Mouse (Mus musculus) cerebellum, adult 9-11 months (tissue): ENCODE results near the gene Rabl6.
"Not testable (repeated sequence)": the region's sequence is repeated elsewhere in the genome, so short reads cannot be mapped to it uniquely, and the experiment has no call there.

ENCODE experiments used
- DNase-seq: peaks from one replicate; pipeline ENCODE4 v3.0.0; 2022

Rabl6 gene

DNA sequence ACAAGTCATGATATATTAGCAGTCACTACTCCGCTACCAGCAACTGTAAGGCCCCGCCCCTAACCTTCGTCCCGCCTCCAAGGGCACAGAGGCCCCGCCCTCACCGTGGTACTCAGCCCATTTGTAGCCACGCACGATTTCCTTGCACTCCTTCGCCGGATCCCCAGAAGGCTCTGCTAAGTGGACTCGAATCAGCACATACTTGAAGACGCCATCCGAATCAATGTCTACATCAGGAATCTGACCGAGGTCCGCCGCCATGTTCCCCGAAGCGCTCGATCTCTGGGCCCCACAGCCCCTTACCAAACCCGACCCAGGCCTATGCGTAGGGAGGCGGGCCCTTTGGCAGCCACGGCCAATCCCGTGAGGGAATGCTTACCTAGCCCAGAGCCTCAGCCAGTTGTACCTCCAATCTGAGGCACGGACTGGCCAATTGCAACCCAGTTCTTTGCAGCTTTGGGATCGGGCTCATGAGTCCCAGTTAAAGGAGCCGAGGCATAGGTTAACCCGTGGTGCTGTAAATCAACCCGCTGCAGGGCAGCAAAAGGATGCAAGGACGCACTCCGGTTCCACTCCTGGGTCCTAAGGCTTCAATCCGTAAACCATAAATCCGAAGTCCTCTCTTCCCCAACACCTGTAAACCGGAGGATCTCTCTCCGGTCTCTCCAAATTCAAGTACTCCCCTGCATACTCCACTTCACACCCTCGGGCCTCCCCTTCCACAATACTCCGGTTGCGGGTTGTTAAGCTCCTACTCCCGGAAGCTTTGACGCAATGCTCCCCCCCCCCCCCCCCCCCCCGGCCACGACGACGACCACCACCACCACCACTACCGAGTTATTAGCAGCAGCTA is 33.5 kb downstream of the Rabl6 start, which contains the start of the genes Mamdc4 and Phpt1:
TSS of gene Mamdc4 (minus strand) at position 267 of the 853 bp plus-strand sequence.
TSS of gene Phpt1 (minus strand) at position 646 of the 853 bp plus-strand sequence.
- peak; percentile 97 for DNase-seq

- DNase-seq: no peak
Measured at GRCm38 (mm10) chr2:25574136-25574535, 34.2 kb downstream of the Rabl6 start.

DNA sequence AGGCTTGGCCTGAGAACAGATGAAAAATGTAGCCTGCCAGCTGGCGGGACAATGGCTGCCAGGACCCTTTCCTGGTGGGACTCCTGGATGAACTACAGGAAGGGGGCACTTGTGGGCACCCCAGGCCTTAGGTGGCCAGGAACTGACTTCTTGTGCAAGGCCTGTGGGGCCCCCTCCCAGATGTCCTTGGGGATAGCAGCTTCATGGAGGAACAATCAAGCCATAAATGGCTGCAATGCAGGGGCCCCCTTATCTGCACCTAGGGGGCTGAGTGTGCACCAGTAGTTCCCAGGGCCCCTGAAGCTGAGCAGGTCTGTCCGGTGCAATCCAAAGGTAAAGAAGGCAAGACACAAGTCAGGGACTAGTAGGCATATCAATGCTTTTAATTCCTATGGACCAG is 35.3 kb downstream of the Rabl6 start:
- DNase-seq: peak; percentile 58

DNA sequence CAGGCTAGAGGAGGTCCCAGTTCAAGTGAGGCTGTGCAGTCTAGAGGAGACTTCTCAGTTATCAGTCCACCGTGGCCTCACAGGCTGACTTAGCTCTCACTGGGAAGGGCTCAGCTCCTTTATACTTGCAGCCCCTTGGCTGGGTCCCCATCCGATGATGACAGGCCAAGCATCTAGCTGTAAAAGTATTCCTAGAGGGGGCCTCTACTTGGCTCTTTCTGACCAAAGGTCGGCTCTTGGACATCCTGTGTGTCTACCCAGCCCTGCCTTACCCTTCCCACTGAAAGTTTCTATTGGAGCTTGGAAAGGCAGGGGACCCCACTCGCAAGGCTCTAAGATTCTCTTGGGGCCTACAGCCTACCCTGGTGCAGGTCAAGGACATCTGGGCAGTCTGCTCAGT is 37.1 kb downstream of the Rabl6 start:
- DNase-seq: peak; percentile 35

DNA sequence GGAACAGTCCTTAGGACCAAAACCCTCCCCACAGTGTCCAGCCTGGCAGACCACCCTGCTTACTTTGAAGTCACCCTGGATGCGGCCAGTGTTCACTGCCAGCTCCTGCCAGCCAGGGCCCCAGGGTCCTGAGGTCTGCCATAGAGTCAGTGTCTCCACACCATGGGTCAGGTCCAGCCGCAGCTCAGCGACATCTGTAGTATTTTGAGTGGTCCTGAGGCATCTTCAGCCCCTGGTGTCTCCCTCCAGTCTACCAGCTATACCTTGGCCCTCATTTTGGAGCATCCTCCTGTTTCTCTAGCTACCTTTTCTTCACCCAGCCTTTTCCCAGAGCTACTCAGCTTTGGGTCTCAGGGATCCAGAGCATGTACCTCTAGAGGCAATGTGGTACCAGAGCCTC is 39.0 kb downstream of the Rabl6 start:
- DNase-seq: peak; percentile 38

DNA sequence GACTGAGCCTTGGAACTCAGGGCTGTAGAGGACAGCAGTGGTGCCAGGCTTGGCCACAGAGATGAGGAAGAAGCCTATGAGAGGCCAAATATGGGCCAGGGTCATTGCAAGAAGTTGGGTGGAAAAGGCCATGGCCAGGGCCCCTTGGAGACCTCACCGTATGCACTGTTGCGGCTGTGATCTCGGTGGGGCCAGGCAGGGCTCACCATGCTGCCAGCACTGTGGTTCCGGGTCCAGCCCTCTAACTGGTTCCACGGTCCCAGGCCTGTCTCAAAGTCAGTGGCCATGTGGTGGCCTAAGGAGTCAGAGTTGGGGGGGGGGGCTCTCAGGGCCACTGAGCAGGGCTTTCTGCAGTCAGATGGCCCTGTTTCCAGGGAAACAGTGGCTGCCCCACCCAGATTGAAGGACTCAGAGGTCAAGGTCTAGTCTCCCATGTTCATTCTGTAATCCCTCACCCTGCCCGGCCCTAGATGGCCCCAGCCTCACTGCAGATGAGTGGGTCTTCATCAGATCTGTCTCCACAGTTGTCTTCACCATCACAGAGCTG is 39.8 kb downstream of the Rabl6 start:
- peak; percentile 32 for DNase-seq

DNA sequence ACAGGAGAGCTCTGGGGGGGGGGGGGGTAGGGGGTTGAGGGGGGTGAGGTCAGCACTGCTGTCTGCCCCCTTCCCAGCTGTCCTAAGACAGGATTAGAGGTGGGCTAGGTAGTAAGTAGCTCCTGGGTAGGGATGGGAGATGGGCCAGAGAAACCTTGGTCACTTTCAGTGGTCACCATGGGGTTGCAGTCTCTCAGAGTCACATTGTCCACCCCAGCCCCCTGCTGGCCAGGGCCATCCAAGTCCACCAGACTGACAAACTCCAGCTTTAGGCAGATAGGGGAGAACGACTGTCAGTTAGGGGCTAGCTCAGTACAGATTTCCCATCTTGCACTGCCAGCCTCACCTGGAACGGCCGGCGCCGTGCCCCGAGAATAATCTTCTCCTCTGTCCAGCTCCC is 41.8 kb downstream of the Rabl6 start:
- no peak for DNase-seq

- peak; percentile 51 for DNase-seq
Measured at GRCm38 (mm10) chr2:25565741-25566140, 42.6 kb downstream of the Rabl6 start.

- peak; percentile 88 for DNase-seq
Measured at GRCm38 (mm10) chr2:25561946-25562345, 46.4 kb downstream of the Rabl6 start.

- peak; percentile 34 for DNase-seq
Measured at GRCm38 (mm10) chr2:25560551-25560950, 47.8 kb downstream of the Rabl6 start.

DNA sequence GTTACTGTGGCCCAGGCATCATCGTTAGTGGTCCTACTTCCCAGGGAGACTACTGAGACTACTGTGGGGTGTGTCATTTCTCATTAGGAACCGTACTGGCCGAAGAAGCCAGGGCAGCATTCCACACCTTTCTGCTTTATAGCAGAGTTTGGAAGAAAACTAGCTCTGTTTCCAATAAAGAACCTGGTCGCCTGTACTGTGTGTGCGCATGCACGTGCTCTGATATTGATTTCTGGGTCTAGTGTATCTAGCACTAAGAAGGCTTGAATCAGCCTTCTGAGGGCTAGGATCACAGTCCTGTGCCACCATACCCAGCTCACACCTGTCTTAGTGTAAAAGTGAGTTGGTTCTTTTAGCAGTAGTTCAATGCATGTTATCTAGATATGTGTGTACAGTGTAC is 49.5 kb downstream of the Rabl6 start:
- DNase-seq: no peak

GRCm38 (mm10) chr2:25557964-25558360 is 50.4 kb downstream of the Rabl6 start:
- DNase-seq: no peak

GRCm38 (mm10) chr2:25557221-25557963 is 50.9 kb downstream of the Rabl6 start, which contains the start of gene Edf1:
Gene Edf1, plus strand, starts transcription at chr2:25557847.
- peak; percentile 96 for DNase-seq

DNA sequence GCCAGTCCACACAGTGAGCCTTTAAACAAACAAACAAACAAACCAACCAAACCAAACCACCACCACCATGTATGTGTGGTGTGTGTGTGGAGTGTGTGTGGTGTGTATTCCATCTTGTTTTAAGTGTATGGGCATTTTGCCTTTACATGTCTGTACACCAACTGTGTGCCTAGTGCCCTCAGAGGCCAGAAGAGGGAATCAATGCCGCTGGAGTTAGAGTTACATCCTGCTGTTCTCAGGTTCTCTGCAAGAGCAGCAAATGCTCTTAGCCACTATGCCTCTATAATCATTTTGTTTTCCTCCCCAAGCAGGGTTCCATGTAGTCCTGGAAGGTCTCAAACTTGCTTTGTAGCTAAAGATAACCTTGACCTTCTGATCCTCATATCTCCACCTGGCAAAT is 52.0 kb downstream of the Rabl6 start:
- DNase-seq: no peak

DNA sequence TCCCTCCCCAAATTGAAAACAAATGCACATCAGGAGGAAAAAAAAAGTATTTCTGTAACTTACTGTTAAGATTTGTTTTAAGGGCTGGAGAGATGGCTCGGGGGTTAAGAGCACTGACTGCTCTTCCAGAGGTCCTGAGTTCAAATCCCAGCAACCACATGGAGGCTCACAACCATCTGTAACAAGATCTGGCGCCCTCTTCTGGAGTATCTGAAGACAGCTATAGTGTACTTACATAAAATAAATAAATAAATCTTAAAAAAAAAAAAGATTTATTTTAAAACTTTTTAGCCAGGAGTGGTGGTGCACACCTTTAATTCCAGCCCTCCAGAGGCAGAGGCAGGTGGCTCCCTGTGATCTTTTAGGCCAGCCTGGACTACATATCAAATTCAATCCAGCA is 52.8 kb downstream of the Rabl6 start:
- not testable (repeated sequence) for DNase-seq

- DNase-seq: peak; percentile 3
Measured at GRCm38 (mm10) chr2:25553171-25553786, 55.0 kb downstream of the Rabl6 start.

- DNase-seq: peak; percentile 74
Measured at GRCm38 (mm10) chr2:25551186-25551585, 57.1 kb downstream of the Rabl6 start.

GRCm38 (mm10) chr2:25549021-25549991 is 59.0 kb downstream of the Rabl6 start:
- DNase-seq: peak; percentile 27

- DNase-seq: peak; percentile 98
Measured at GRCm38 (mm10) chr2:25546811-25547491, 61.4 kb downstream of the Rabl6 start, which contains the start of gene Traf2. Gene Traf2, minus strand, starts transcription at chr2:25546940.

- DNase-seq: peak; percentile 37
Measured at GRCm38 (mm10) chr2:25545996-25546810, 62.1 kb downstream of the Rabl6 start.
